Comparison of ENCODE assay signal across 23 mouse cellular contexts in genomic region chr13:21903500-21903899, GRCm38 (mm10). TPM values are rescaled to one million over a fixed set of nuclear protein-coding genes. Genes with fewer than 3 reads are reported as not detected.
DNase-seq lines count a peak whose midpoint lies in the region; ATAC-seq and TF ChIP-seq lines count a peak whose summit lies in the region.
"Had no signal": no experiment of that assay in that cellular context is flagged by ENCODE, and none has a peak within 500 bp of the region (broad histone marks: within the 10 kb centered on the region; RNA-seq: fewer than 3 reads in every experiment).

No protein-coding gene starts in this region.

- no peaks in the 10 kb centered on the region for H3K27me3 ChIP-seq in hindbrain, postnatal 0 days (ENCODE audit: insufficient read depth, low read length)
- no peaks in the 10 kb centered on the region; the same call in 1 of the 2 replicates for H3K27me3 ChIP-seq in hindbrain, embryonic 12.5 days
- no peaks in the 10 kb centered on the region for H3K27me3 ChIP-seq in embryonic facial prominence, embryonic 15.5 days
- no peaks in the 10 kb centered on the region for H3K27me3 ChIP-seq in myocyte (ENCODE audit: control insufficient read depth, insufficient read depth, insufficient read length)
- H3K27me3 ChIP-seq: embryonic facial prominence, embryonic 12.5 days; forebrain, embryonic 13.5 days had no signal

- H3K9me3 ChIP-seq in hindbrain, postnatal 0 days (ENCODE audit: low read length), result no peaks in the 10 kb centered on the region
- no peaks in the 10 kb centered on the region for H3K9me3 ChIP-seq in hindbrain, embryonic 12.5 days (replicated peaks)
- H3K9me3 ChIP-seq in embryonic facial prominence, embryonic 15.5 days (replicated peaks), result no peaks in the 10 kb centered on the region
- H3K9me3 ChIP-seq: embryonic facial prominence, embryonic 12.5 days; forebrain, embryonic 13.5 days; heart, embryonic 10.5 days had no signal

- peak; percentile 64; the same call in 1 of the 2 replicates for ATAC-seq in hindbrain, postnatal 0 days
- no peak for ATAC-seq in hindbrain, embryonic 12.5 days (ENCODE audit: low FRiP score)
- peak; percentile 47; the same call in 1 of the 2 replicates for ATAC-seq in embryonic facial prominence, embryonic 15.5 days (ENCODE audit: insufficient number of reproducible peaks, low FRiP score, low TSS enrichment, low read depth)
- ATAC-seq: forebrain, embryonic 13.5 days; forebrain, postnatal 0 days; inflammation-experienced regulatory T-cells, adult 6 months had no signal

- no peak for TF ChIP-seq CTCF in hindbrain, postnatal 0 days (IDR thresholded peaks at IDR 0.05; ENCODE audit: low read depth)

- 46% methylated on average over 3 of the region's 3 CpGs for WGBS in hindbrain, postnatal 0 days
- 58% methylated on average over 3 of the region's 3 CpGs for WGBS in hindbrain, embryonic 12.5 days
- 43% methylated on average over 3 of the region's 3 CpGs for WGBS in embryonic facial prominence, embryonic 15.5 days

- TF ChIP-seq POLR2A in myocyte (IDR thresholded peaks at IDR 0.05; ENCODE audit: insufficient read length, low read depth), result no peak

- no peak overlapping the region for H3K9ac ChIP-seq in hindbrain, postnatal 0 days (replicated peaks; ENCODE audit: low read length)
- H3K9ac ChIP-seq in hindbrain, embryonic 12.5 days, result no peak overlapping the region
- H3K9ac ChIP-seq in embryonic facial prominence, embryonic 15.5 days, result no peak overlapping the region
- H3K9ac ChIP-seq: embryonic facial prominence, embryonic 12.5 days; forebrain, embryonic 13.5 days; forebrain, postnatal 0 days; hindbrain, embryonic 14.5 days had no signal

- H3K4me1 ChIP-seq in hindbrain, postnatal 0 days (ENCODE audit: insufficient read depth, low read length), result no peaks in the 10 kb centered on the region
- H3K4me1 ChIP-seq in hindbrain, embryonic 12.5 days, result no peaks in the 10 kb centered on the region
- 0 out of 2 replicates have a peak, but pooled peaks cover 3% of the 10 kb centered on the region for H3K4me1 ChIP-seq in embryonic facial prominence, embryonic 15.5 days
- H3K4me1 ChIP-seq: forebrain, embryonic 13.5 days; heart, embryonic 10.5 days had no signal

- H3K36me3 ChIP-seq in hindbrain, postnatal 0 days (ENCODE audit: insufficient read depth, low read length), result no peaks in the 10 kb centered on the region
- no peaks in the 10 kb centered on the region for H3K36me3 ChIP-seq in hindbrain, embryonic 12.5 days
- no peaks in the 10 kb centered on the region for H3K36me3 ChIP-seq in embryonic facial prominence, embryonic 15.5 days
- no peaks in the 10 kb centered on the region for H3K36me3 ChIP-seq in myocyte (ENCODE audit: control insufficient read depth, insufficient read depth)
- H3K36me3 ChIP-seq: embryonic facial prominence, embryonic 12.5 days; heart, embryonic 10.5 days had no signal

- no peak overlapping the region for H3K4me3 ChIP-seq in hindbrain, postnatal 0 days (ENCODE audit: low read length)
- H3K4me3 ChIP-seq in hindbrain, embryonic 12.5 days, result no peak overlapping the region
- no peak overlapping the region for H3K4me3 ChIP-seq in embryonic facial prominence, embryonic 15.5 days (replicated peaks)
- no peak overlapping the region for H3K4me3 ChIP-seq in myocyte
- H3K4me3 ChIP-seq: embryonic facial prominence, embryonic 12.5 days; forebrain, embryonic 13.5 days; gastrocnemius, adult 2 months; heart, embryonic 10.5 days had no signal

- no peak overlapping the region for H3ac ChIP-seq in myocyte (ENCODE audit: control insufficient read depth, insufficient read length)

- peak; percentile 39 for DNase-seq in hindbrain, postnatal 0 days (ENCODE audit: low spot score)
- peak; percentile 35 for DNase-seq in retina, postnatal 1 day
- DNase-seq in retina, embryonic 14.5 days (ENCODE audit: low spot score), result no peak
- no peak for DNase-seq in thymus, postnatal 4 days
- DNase-seq: adrenal gland, adult 8-10 months; adrenal gland, postnatal 36 days; cerebellum, adult 11 months; cerebellum, adult 8-10 months; cerebellum, postnatal 14 days; embryo, embryonic 11 days; forebrain, postnatal 0 days; gastrocnemius, adult 2 months; gastrocnemius, postnatal 25 days; heart, postnatal 10 days; heart, postnatal 4 days had no signal

- H3K4me2 ChIP-seq in hindbrain, postnatal 0 days (ENCODE audit: low read depth, low read length), result no peak overlapping the region
- H3K4me2 ChIP-seq in hindbrain, embryonic 12.5 days (replicated peaks), result no peak overlapping the region
- H3K4me2 ChIP-seq in embryonic facial prominence, embryonic 15.5 days (replicated peaks), result no peak overlapping the region
- peak overlapping the region; percentile 48 for H3K4me2 ChIP-seq in myocyte (ENCODE audit: low read depth)
- H3K4me2 ChIP-seq: embryonic facial prominence, embryonic 12.5 days; forebrain, embryonic 13.5 days; hindbrain, embryonic 14.5 days had no signal

- no peak overlapping the region for H3K27ac ChIP-seq in hindbrain, postnatal 0 days
- no peak overlapping the region for H3K27ac ChIP-seq in hindbrain, embryonic 12.5 days
- no peak overlapping the region; the same call in 1 of the 2 replicates for H3K27ac ChIP-seq in embryonic facial prominence, embryonic 15.5 days (replicated peaks)
- H3K27ac ChIP-seq: embryonic facial prominence, embryonic 12.5 days; forebrain, embryonic 13.5 days; gastrocnemius, adult 2 months; heart, embryonic 10.5 days; hindbrain, embryonic 14.5 days had no signal

- no peaks in the 10 kb centered on the region for H3K79me2 ChIP-seq in myocyte (ENCODE audit: control insufficient read depth, insufficient read depth)

TF ChIP-seq in myocyte, 11 proteins besides CTCF, POLR2A, EP300 and RAD21:
- TF ChIP-seq MYOG (IDR thresholded peaks at IDR 0.05; ENCODE audit: control insufficient read depth in 1 of 3, insufficient read depth in 1 of 3, insufficient read length in 2 of 3, low read depth in 2 of 3), result peak in 1 of 3 experiments; percentile 28
- no peak for TF ChIP-seq E2F4 (IDR thresholded peaks at IDR 0.05; ENCODE audit: insufficient read depth)
- peak in 2 of 3 experiments; percentile 76 to 83 for TF ChIP-seq MYOD1 (IDR thresholded peaks at IDR 0.05; ENCODE audit: control insufficient read depth in 1 of 3, insufficient read length in 2 of 3, low read depth in 2 of 3)

RNA-seq across cellular contexts. Expression of gene Zfp184, which starts 41.4 kb away (rescaled TPM):
- total RNA-seq in hindbrain, postnatal 0 days (2014; rRNA removed), result 9.3 and 13.5 TPM in 2 replicates
- 7.8 and 9.6 TPM in 2 replicates for polyA plus RNA-seq in hindbrain, postnatal 0 days (2015; fragmentation: Nextera tagmentation; extraction: Ambion mirVana)
- 19.1 and 20.5 TPM in 2 replicates for polyA plus RNA-seq in hindbrain, embryonic 12.5 days (2016; fragmentation: Nextera tagmentation; extraction: Ambion mirVana)
- polyA plus RNA-seq in embryonic facial prominence, embryonic 15.5 days (2015; fragmentation: Nextera tagmentation; extraction: Ambion mirVana), result 7.7 and 9.0 TPM in 2 replicates
- 0.89 TPM for polyA plus RNA-seq in myocyte (2012; fragmentation: generic; extraction: Trizol)
- polyA plus RNA-seq: inflammation-experienced regulatory T-cells, adult 6 months had no signal

Comparison
In these comparisons a context has a peak if more than half of its experiments do, and no peak if none do; other contexts are left out.
1. DNase-seq: peak in hindbrain, postnatal 0 days (single experiment) and retina, postnatal 1 day (single experiment); none in retina, embryonic 14.5 days (single experiment) and thymus, postnatal 4 days (single experiment).